Mouse (Mus musculus) heart, embryonic 11.5 days (tissue): ENCODE data around the gene Tbc1d9. TPM values are rescaled to one million over a fixed set of nuclear protein-coding genes. Genes with fewer than 3 reads are reported as not detected.
A peak's percentile ranks its signal among the peaks of the same experiment; 100 is the strongest.

ENCODE experiments used
- ATAC-seq: fragments of 200-750 bp; cut with Nextera tagmentation; replicated peaks from 2 replicates; pipeline ENCODE4 v1.8.0; 2017; ENCODE audit warnings: moderate library complexity; ENCODE audit not compliant: insufficient number of reproducible peaks, low FRiP score, low TSS enrichment
- H3K27ac ChIP-seq: fragments of 300-500 bp; sonication (generic); 2 replicates; pipeline ENCODE4 v1.5.1; 2014; ENCODE audit warnings: mild to moderate bottlenecking, low read depth, low read length
- H3K27me3 ChIP-seq: fragments of 300-500 bp; sonication (generic); 2 replicates; pipeline ENCODE4 v1.6.1; 2014; ENCODE audit warnings: mild to moderate bottlenecking, low read length, mixed read lengths; ENCODE audit not compliant: control insufficient read depth, insufficient read depth
- H3K36me3 ChIP-seq: fragments of 300-500 bp; sonication (generic); 2 replicates; pipeline ENCODE4 v1.6.1; 2014; ENCODE audit warnings: mild to moderate bottlenecking, low read length, moderate library complexity, mixed read lengths; ENCODE audit not compliant: control insufficient read depth, insufficient read depth
- H3K4me1 ChIP-seq: fragments of 300-500 bp; sonication (generic); 2 replicates; pipeline ENCODE4 v1.6.1; 2014; ENCODE audit warnings: low read length; ENCODE audit not compliant: control insufficient read depth, insufficient read depth
- H3K4me2 ChIP-seq: fragments of 300-500 bp; sonication (generic); 2 replicates; pipeline ENCODE4 v1.6.1; 2014; ENCODE audit warnings: mild to moderate bottlenecking, moderate library complexity
- H3K4me3 ChIP-seq: fragments of 300-500 bp; sonication (generic); 2 replicates; pipeline ENCODE4 v1.5.1; 2014; ENCODE audit warnings: low read depth, low read length
- H3K9ac ChIP-seq: fragments of 300-500 bp; sonication (generic); 2 replicates; pipeline ENCODE4 v1.6.1; 2014; ENCODE audit warnings: mild to moderate bottlenecking, low read depth, low read length, moderate library complexity
- H3K9me3 ChIP-seq: fragments of 300-500 bp; sonication (generic); replicated peaks from 2 replicates; pipeline ENCODE4 v1.6.1; 2016; ENCODE audit warnings: low read length; ENCODE audit not compliant: control insufficient read depth
- WGBS: fragments of 180-500 bp; shearing (Covaris S2); extraction: QIAGEN DNeasy Blood & Tissue Kit; methylation state at CpG from one replicate; pipeline ENCODE4 v1.1.7; 2014; ENCODE audit not compliant: insufficient replicate concordance; 5-methylcytosine and 5-hydroxymethylcytosine counted together
- polyA plus RNA-seq: library from polyadenylated mRNA; unstranded; fragments of >200 nt; fragmentation: Nextera tagmentation; extraction: Ambion mirVana; gene quantifications from 2 replicates; pipeline ENCODE4 v1.2.1, GENCODE M21; 2014

The Tbc1d9 gene
- polyA plus RNA-seq, 1 experiment from 2014 or later = 1.2 TPM

DNA sequence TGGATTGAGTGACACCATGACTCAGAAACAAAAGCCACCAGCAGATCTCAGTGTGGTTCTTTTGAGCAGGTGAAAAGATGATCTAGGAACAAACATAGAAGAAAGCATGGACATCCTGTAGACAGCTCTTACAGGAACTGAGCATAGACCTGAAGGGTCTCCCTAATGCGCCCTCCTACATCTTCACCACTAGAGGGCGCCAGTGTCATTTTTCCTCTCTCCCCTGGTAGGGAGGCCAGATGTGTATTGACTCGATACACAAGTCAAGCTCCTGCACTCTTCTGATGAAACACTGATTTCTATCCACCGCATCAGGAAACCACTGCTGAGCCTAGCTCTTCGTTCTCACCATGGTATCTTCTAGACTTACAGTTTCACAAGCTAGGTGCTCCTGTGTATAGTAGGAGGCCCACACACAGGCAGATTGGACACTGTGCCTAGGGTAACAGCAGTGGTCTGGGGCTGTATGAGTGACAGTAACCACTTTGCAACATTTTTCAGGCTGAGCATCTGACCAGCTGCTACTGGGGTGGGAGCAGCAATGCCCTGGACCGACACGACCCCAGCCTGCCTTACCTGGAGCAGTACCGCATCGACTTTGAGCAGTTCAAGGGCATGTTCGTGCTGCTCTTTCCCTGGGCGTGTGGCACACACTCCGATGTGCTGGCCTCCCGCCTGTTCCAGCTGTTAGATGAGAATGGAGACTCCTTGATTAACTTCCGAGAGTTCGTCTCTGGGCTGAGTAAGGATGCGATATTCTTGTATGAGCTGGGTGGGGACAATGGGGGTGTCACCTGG is 95.5 kb downstream of the Tbc1d9 start:
- WGBS = 69% methylated on average over 16 of the region's 16 CpGs
- H3K4me3 ChIP-seq = no peak overlapping the region
- H3K9me3 ChIP-seq = no peaks in the 10 kb centered on the region
- no peak overlapping the region for H3K27ac ChIP-seq
- H3K36me3 ChIP-seq = no peaks in the 10 kb centered on the region
- H3K4me1 ChIP-seq = no peaks in the 10 kb centered on the region
- H3K4me2 ChIP-seq = no peak overlapping the region
- no peaks in the 10 kb centered on the region for H3K27me3 ChIP-seq
- ATAC-seq = no peak; the same call in 1 of the 2 replicates
- no peak overlapping the region for H3K9ac ChIP-seq

GRCm38 (mm10) chr8:83271172-83271571 is 106.0 kb downstream of the Tbc1d9 start:
- Histone ChIP-seq H3K27ac (no peak overlapping the region), H3K9ac (no peak overlapping the region), H3K36me3 (no peaks in the 10 kb centered on the region), H3K4me1 (no peaks in the 10 kb centered on the region), H3K9me3 (no peaks in the 10 kb centered on the region), H3K27me3 (no peaks in the 10 kb centered on the region), H3K4me2 (no peak overlapping the region), H3K4me3 (no peak overlapping the region)
- 92% methylated on average over 14 of the region's 14 CpGs for WGBS
- ATAC-seq = no peak

GRCm38 (mm10) chr8:83272464-83272863 is 107.3 kb downstream of the Tbc1d9 start:
- Histone ChIP-seq H3K4me2 (no peak overlapping the region), H3K4me1 (no peaks in the 10 kb centered on the region), H3K9ac (no peak overlapping the region), H3K27ac (no peak overlapping the region), H3K9me3 (no peaks in the 10 kb centered on the region), H3K36me3 (no peaks in the 10 kb centered on the region), H3K27me3 (no peaks in the 10 kb centered on the region), H3K4me3 (no peak overlapping the region)
- WGBS = 76% methylated on average over 10 of the region's 10 CpGs
- ATAC-seq = no peak

DNA sequence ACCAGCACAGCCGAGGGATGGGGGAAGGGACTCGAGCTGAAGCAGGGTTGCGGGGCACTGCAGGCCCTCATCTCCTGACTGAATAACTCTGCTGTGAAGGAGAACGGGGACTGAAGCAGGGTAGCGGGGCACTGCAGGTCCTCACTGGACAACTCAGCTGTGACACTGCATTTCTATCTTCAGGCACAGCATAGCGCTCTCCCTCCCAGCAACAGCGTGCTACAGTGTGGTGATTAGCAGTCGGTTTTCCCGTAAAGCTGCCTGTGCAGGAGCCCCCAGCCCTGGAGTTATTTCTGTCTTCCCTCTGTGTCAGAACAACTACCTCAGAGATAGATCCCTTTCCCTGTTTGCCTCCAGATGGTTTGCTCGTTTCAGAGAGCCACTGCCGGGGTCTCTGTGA is 109.3 kb downstream of the Tbc1d9 start:
- H3K36me3 ChIP-seq = no peaks in the 10 kb centered on the region
- no peaks in the 10 kb centered on the region for H3K27me3 ChIP-seq
- peak overlapping the region; percentile 51; the same call in 1 of the 2 replicates for H3K27ac ChIP-seq
- H3K4me3 ChIP-seq = no peak overlapping the region
- WGBS = 31% methylated on average over 11 of the region's 11 CpGs
- H3K9ac ChIP-seq = peak overlapping the region; percentile 58; the same call in 1 of the 2 replicates
- peak; percentile 46; the same call in 1 of the 2 replicates for ATAC-seq
- H3K4me1 ChIP-seq = no peaks in the 10 kb centered on the region
- no peaks in the 10 kb centered on the region for H3K9me3 ChIP-seq
- H3K4me2 ChIP-seq = peak overlapping the region; percentile 39

DNA sequence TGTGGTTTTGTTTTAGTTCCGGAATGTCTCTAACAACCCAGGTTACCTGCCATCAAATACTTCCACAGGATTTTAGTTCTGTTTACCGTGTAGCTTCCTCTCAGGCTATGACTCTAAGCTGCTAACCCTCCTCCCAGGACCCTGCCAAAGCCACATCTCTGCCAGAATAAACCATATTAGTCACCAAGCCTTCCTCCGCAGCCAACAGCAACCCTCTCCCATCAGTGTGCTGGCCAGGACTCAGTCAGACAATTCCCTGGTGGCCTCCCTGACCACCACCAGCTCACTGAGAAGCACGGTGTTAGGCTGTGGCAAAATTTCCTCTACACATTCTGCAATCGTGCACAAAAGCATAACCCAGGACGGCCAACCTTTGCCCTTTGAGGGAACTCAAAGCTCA is 113.3 kb downstream of the Tbc1d9 start:
- H3K4me1 ChIP-seq = no peaks in the 10 kb centered on the region
- H3K9me3 ChIP-seq = no peaks in the 10 kb centered on the region
- H3K4me3 ChIP-seq = no peak overlapping the region
- no peak overlapping the region for H3K27ac ChIP-seq
- H3K4me2 ChIP-seq = no peak overlapping the region
- WGBS = 75% methylated on average over 6 of the region's 6 CpGs
- no peak overlapping the region for H3K9ac ChIP-seq
- no peaks in the 10 kb centered on the region for H3K36me3 ChIP-seq
- no peaks in the 10 kb centered on the region for H3K27me3 ChIP-seq
- no peak for ATAC-seq

- Histone ChIP-seq H3K27ac (no peak overlapping the region), H3K4me1 (no peaks in the 10 kb centered on the region), H3K4me3 (no peak overlapping the region), H3K36me3 (no peaks in the 10 kb centered on the region), H3K9ac (no peak overlapping the region), H3K9me3 (no peaks in the 10 kb centered on the region), H3K27me3 (peaks cover 18% of the 10 kb centered on the region), H3K4me2 (no peak overlapping the region)
- no peak for ATAC-seq
- 78% methylated on average over 8 of the region's 8 CpGs for WGBS
These were observed 120.2 kb downstream of the Tbc1d9 start for GRCm38 (mm10) chr8:83285391-83285790.

- Histone ChIP-seq H3K36me3 (no peaks in the 10 kb centered on the region), H3K9ac (no peak within 1 kb of the TSS), H3K9me3 (no peaks in the 10 kb centered on the region), H3K4me1 (no peaks in the 10 kb centered on the region), H3K4me2 (peak within 1 kb of the TSS; percentile 73), H3K4me3 (peak within 1 kb of the TSS; percentile 40), H3K27ac (no peak within 1 kb of the TSS), H3K27me3 (peaks cover 23% of the 10 kb centered on the region)
- 3% methylated on average over 20 of the region's 20 CpGs for WGBS
- ATAC-seq = no peak
These were observed 125.0 kb downstream of the Tbc1d9 start, which contains the start of gene Ucp1 for GRCm38 (mm10) chr8:83290176-83290575. TSS of gene Ucp1 (plus strand) at chr8:83290352.

- no peaks in the 10 kb centered on the region for H3K27me3 ChIP-seq
- H3K9ac ChIP-seq = no peak overlapping the region
- H3K4me1 ChIP-seq = no peaks in the 10 kb centered on the region
- H3K9me3 ChIP-seq = no peaks in the 10 kb centered on the region
- no peak for ATAC-seq
- no peak overlapping the region for H3K4me2 ChIP-seq
- H3K36me3 ChIP-seq = no peaks in the 10 kb centered on the region
- 71% methylated on average over 4 of the region's 4 CpGs for WGBS
- no peak overlapping the region for H3K27ac ChIP-seq
- no peak overlapping the region for H3K4me3 ChIP-seq
These were observed 132.2 kb downstream of the Tbc1d9 start for GRCm38 (mm10) chr8:83297375-83297774.

GRCm38 (mm10) chr8:83300135-83300534 is 135.0 kb downstream of the Tbc1d9 start:
- Histone ChIP-seq H3K36me3 (no peaks in the 10 kb centered on the region), H3K4me3 (no peak overlapping the region), H3K9ac (no peak overlapping the region), H3K27ac (no peak overlapping the region), H3K9me3 (no peaks in the 10 kb centered on the region), H3K4me2 (no peak overlapping the region), H3K4me1 (no peaks in the 10 kb centered on the region), H3K27me3 (no peaks in the 10 kb centered on the region)
- ATAC-seq = no peak
- 39% methylated on average over 1 of the region's 1 CpGs for WGBS
